Mouse (Mus musculus): ENCODE results near the gene Prss22. TPM values are rescaled to one million over a fixed set of nuclear protein-coding genes. Genes with fewer than 3 reads are reported as not detected.

Gene Prss22
- 1.1 and 1.4 TPM in 2 replicates for polyA plus RNA-seq (2015; fragmentation: Nextera tagmentation; extraction: Ambion mirVana)

DNA sequence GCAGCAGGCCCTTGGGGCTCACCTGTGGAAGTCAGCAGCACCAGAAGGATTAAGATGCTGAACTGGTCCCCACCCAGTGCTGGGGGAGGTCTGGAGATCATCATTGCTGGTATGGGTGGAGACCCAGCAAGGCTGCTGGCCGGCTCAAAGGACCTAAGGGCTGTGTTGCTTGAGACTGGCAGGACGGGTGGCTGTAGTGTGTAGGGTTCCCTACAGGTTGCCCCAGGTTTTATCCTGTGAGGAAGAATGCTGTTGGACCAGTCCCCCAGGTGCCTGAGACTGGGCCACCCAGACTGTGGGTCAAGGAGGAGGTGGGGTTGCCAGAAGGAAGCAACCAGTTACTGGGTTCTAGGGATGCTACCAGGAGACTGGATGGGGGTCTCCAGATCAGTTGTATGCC, at the start of gene Prss22:
Gene Prss22 (minus strand): TSS at position 200 of the 400 bp plus-strand sequence.
- Histone ChIP-seq H3K27ac (no peak within 1 kb of the TSS), H3K4me1 (peaks cover 13% of the 10 kb centered on the region), H3K36me3 (no peaks in the 10 kb centered on the region), H3K4me2 (no peak within 1 kb of the TSS), H3K9me3 (no peaks in the 10 kb centered on the region), H3K9ac (no peak within 1 kb of the TSS), H3K27me3 (no peaks in the 10 kb centered on the region), H3K4me3 (no peak within 1 kb of the TSS)
- ATAC-seq (ENCODE audit: insufficient number of reproducible peaks, low FRiP score, low TSS enrichment, low read depth) = no peak
- 37% methylated on average over 2 of the region's 2 CpGs for WGBS

DNA sequence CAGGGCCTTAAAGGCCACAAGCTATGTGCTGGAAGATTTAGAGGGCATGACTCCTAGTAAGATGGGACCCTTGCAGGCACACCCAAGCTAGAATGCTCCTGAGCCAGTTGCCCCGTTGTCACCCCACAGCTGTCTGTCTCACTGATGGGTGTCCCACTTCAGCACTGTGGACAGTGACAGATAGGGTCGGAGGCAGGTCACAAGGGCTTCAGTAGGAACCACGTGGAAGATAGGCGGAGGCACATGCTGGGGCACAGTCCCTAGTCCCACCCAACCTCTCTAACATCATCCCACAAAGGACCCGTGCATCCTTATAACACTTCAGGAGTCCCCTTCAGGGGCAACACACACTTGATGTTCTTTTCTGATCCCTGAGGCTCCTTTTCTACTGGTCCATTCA, 48.1 kb upstream of the Prss22 start:
- no peak for ATAC-seq (ENCODE audit: insufficient number of reproducible peaks, low FRiP score, low TSS enrichment, low read depth)
- Histone ChIP-seq H3K9me3 (no peaks in the 10 kb centered on the region), H3K36me3 (peaks cover 44% of the 10 kb centered on the region), H3K9ac (no peak overlapping the region), H3K4me1 (no peaks in the 10 kb centered on the region), H3K4me3 (no peak overlapping the region), H3K27me3 (no peaks in the 10 kb centered on the region), H3K4me2 (no peak overlapping the region), H3K27ac (no peak overlapping the region)
- 36% methylated on average over 5 of the region's 5 CpGs for WGBS

DNA sequence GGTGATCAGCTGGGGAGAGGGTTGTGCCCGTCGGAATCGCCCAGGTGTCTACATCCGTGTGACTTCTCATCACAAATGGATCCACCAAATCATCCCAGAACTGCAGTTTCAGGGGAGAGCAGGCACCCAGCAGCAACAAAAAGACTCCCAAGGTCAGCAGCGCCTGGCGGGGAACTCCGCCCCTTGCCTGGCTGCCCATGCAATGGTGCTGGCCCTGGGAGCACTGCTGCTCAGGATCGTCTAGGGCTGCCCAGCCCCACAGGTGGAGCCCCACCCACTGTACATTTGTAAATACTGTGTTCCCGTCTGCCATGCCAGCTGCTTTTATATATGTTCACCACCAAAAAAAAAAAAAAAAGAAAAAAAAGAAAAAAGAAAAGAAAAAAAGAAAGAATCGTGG, 47.7 kb upstream of the Prss22 start:
- no peaks in the 10 kb centered on the region for H3K27me3 ChIP-seq
- H3K9ac ChIP-seq = no peak overlapping the region
- H3K27ac ChIP-seq = no peak overlapping the region
- no peaks in the 10 kb centered on the region for H3K4me1 ChIP-seq
- H3K36me3 ChIP-seq = peaks cover 40% of the 10 kb centered on the region
- WGBS = 74% methylated on average over 10 of the region's 10 CpGs
- ATAC-seq (ENCODE audit: insufficient number of reproducible peaks, low FRiP score, low TSS enrichment, low read depth) = no peak
- no peaks in the 10 kb centered on the region for H3K9me3 ChIP-seq
- H3K4me3 ChIP-seq = no peak overlapping the region
- no peak overlapping the region for H3K4me2 ChIP-seq

DNA sequence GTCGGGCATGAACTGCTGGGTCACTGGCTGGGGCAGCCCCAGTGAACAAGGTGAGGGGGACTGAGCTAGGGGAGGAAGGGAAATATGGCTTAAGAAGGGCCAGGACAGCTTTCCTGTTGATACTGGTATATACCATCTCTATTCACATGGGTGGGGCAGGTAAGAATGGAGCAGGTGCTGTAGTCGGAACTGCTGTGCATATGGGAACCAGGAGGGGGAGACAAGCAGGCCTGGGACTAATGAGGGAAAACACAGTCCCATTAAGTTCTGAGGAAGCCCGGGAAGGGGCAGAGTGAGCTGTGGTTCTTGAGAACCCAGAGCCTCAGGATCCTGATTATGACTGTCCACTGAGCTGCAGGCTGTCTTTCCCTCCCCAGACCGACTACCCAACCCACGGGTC, 46.6 kb upstream of the Prss22 start:
- no peak overlapping the region for H3K4me2 ChIP-seq
- H3K27ac ChIP-seq = no peak overlapping the region
- no peak overlapping the region for H3K9ac ChIP-seq
- H3K4me3 ChIP-seq = no peak overlapping the region
- no peaks in the 10 kb centered on the region for H3K27me3 ChIP-seq
- WGBS = 58% methylated on average over 5 of the region's 5 CpGs
- H3K36me3 ChIP-seq = peaks cover 33% of the 10 kb centered on the region
- no peak for ATAC-seq (ENCODE audit: insufficient number of reproducible peaks, low FRiP score, low TSS enrichment, low read depth)
- H3K4me1 ChIP-seq = no peaks in the 10 kb centered on the region
- H3K9me3 ChIP-seq = no peaks in the 10 kb centered on the region

DNA sequence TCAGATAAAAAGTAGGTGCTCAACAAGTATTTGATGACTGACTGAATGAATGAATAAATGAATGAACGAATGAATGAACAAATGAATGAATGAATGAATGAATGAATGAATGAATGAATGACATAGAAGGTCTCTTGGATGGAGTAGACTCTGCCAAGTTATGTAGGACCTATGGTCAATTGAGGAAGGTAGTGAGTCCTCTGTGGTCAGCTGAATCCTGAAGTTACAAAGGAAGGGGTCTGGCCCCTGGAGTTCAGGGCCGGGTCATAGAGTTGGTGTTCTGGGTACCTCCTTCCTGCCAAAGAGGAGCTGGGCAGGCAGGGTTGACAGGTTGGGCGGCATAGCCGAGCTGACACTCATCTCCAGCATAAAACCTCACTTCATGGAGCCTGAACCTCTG, 39.9 kb upstream of the Prss22 start, which contains the start of gene Prss27:
Gene Prss27 (plus strand): TSS at position 301 of the 400 bp plus-strand sequence.
- no peak within 1 kb of the TSS for H3K4me2 ChIP-seq
- no peaks in the 10 kb centered on the region for H3K4me1 ChIP-seq
- H3K9ac ChIP-seq = no peak within 1 kb of the TSS
- H3K9me3 ChIP-seq = no peaks in the 10 kb centered on the region
- H3K27ac ChIP-seq = no peak within 1 kb of the TSS
- H3K36me3 ChIP-seq = no peaks in the 10 kb centered on the region
- WGBS = 67% methylated on average over 4 of the region's 4 CpGs
- H3K27me3 ChIP-seq = no peaks in the 10 kb centered on the region
- no peak within 1 kb of the TSS for H3K4me3 ChIP-seq
- ATAC-seq (ENCODE audit: insufficient number of reproducible peaks, low FRiP score, low TSS enrichment, low read depth) = no peak

DNA sequence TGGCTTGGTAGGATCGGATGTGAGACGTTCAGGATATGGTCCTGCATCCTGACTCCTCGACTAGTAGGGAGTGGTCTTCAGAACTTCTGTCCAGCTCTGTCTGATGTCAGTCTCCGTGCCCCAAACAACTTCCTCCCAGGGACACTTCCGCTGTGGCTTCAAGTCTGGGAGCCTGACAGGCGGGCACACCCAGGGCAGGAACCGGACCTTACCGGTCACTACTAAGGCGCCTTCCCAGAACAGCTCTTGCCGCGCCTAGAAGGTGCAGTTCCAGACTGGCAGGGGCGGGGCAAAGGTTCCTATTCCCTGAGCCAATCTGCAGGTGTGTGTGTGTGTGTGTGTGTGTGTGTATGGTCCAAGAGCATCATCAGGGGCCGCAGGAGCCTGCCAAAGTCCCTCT, 39.5 kb upstream of the Prss22 start:
- Histone ChIP-seq H3K4me1 (no peaks in the 10 kb centered on the region), H3K4me3 (no peak overlapping the region)
- whole genome bisulfite sequencing = 72% methylated on average over 13 of the region's 13 CpGs

DNA sequence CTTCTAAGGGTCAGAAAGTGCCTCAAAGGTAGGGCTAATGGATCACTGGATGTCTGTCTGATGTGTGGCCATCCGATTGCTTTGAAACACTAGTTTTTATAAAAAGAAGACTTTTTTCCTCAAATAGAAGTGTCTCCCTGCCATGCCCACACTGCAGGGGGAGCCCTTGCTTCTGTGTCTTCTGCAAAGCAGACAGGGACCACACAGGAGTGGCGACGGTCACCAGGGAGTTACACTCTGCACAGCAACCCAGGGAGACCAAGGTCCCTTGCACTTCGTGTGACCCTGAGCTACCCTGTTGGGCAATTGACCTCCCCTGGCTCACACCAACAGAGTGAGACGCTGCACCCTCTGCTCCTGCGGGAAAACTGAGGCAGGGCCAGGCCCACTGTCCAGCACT, 39.1 kb upstream of the Prss22 start:
- no peak for ATAC-seq (ENCODE audit: insufficient number of reproducible peaks, low FRiP score, low TSS enrichment, low read depth)
- Histone ChIP-seq H3K4me3 (no peak overlapping the region), H3K36me3 (no peaks in the 10 kb centered on the region), H3K4me2 (no peak overlapping the region), H3K9ac (no peak overlapping the region), H3K27ac (no peak overlapping the region), H3K9me3 (no peaks in the 10 kb centered on the region), H3K27me3 (no peaks in the 10 kb centered on the region), H3K4me1 (no peaks in the 10 kb centered on the region)
- 66% methylated on average over 6 of the region's 6 CpGs for WGBS

More for the DNA sequence above, 39.5 kb upstream of the Prss22 start:
- H3K27ac ChIP-seq = no peak overlapping the region
- no peaks in the 10 kb centered on the region for H3K27me3 ChIP-seq
- no peak overlapping the region for H3K9ac ChIP-seq
- ATAC-seq (ENCODE audit: insufficient number of reproducible peaks, low FRiP score, low TSS enrichment, low read depth) = no peak
- H3K4me2 ChIP-seq = no peak overlapping the region
- no peaks in the 10 kb centered on the region for H3K9me3 ChIP-seq
- no peaks in the 10 kb centered on the region for H3K36me3 ChIP-seq

DNA sequence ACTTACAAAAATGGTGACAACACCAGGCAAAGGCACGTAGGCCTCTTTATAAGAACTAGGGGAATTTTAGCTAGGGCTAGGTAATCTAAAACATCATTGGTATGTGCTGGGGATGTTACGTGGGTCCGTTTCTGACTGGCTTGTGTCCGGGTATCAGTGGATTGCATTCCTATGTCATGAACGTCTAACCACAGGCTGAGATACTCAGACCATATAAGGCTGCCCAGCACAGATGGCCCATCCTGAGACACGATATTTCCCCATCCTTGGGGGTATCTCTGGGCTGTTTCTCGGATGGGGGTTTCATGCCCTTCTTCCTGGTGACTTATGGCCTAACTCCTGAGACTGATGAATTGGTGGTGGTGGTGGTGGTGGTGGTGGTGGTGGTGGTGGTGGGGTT, 37.2 kb upstream of the Prss22 start:
- H3K27ac ChIP-seq = no peak overlapping the region
- H3K4me2 ChIP-seq = no peak overlapping the region
- no peak for ATAC-seq (ENCODE audit: insufficient number of reproducible peaks, low FRiP score, low TSS enrichment, low read depth)
- no peak overlapping the region for H3K9ac ChIP-seq
- H3K4me3 ChIP-seq = no peak overlapping the region
- no peaks in the 10 kb centered on the region for H3K4me1 ChIP-seq
- 67% methylated on average over 7 of the region's 7 CpGs for WGBS
- no peaks in the 10 kb centered on the region for H3K9me3 ChIP-seq
- no peaks in the 10 kb centered on the region for H3K36me3 ChIP-seq
- no peaks in the 10 kb centered on the region for H3K27me3 ChIP-seq

DNA sequence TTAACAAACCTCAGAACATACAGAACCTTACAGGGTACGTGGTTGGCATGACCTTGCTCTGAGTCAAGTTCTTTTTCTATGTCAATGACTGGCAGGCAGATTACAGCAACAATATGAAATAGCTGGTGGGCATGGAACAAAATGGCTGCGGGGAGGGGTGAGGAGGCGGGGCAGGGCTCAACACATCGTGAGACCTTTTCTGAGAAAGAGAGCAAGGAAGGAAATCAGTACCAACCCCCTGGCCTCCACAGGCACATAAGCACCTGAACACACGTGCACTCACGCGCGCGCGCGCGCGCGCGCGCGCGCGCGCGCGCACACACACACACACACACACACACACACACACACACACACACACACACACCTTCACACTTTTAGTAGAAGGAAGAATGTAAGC, 32.7 kb upstream of the Prss22 start:
- no peak overlapping the region for H3K27ac ChIP-seq
- no peak overlapping the region for H3K4me2 ChIP-seq
- WGBS = 86% methylated on average over 19 of the region's 22 CpGs
- H3K36me3 ChIP-seq = no peaks in the 10 kb centered on the region
- H3K27me3 ChIP-seq = no peaks in the 10 kb centered on the region
- H3K9me3 ChIP-seq = no peaks in the 10 kb centered on the region
- H3K9ac ChIP-seq = no peak overlapping the region
- H3K4me3 ChIP-seq = no peak overlapping the region
- ATAC-seq (ENCODE audit: insufficient number of reproducible peaks, low FRiP score, low TSS enrichment, low read depth) = no peak
- H3K4me1 ChIP-seq = no peaks in the 10 kb centered on the region

DNA sequence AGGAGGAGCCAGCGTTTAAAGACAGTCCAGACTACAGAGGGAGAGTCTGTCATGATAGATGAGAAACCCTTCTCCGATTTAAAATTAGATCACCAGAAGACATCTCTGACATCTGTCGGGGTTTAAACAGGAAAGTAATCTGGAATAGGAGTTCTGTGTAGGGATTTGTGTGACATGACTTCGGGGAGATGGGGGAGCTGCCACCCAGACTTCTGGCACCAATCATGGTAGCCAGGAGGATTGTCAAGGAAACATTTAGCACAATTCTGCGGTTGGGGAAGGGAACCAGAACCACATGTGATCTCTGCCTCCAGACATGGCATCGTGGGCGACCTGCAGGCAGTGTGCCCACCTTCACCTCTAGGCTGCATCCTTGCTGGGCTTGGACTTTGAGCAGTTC, 31.6 kb upstream of the Prss22 start:
- Histone ChIP-seq H3K27ac (no peak overlapping the region), H3K9me3 (no peaks in the 10 kb centered on the region), H3K9ac (no peak overlapping the region), H3K4me2 (no peak overlapping the region), H3K4me3 (no peak overlapping the region), H3K4me1 (no peaks in the 10 kb centered on the region), H3K27me3 (no peaks in the 10 kb centered on the region), H3K36me3 (no peaks in the 10 kb centered on the region)
- no peak for ATAC-seq (ENCODE audit: insufficient number of reproducible peaks, low FRiP score, low TSS enrichment, low read depth)
- 71% methylated on average over 7 of the region's 7 CpGs for WGBS

DNA sequence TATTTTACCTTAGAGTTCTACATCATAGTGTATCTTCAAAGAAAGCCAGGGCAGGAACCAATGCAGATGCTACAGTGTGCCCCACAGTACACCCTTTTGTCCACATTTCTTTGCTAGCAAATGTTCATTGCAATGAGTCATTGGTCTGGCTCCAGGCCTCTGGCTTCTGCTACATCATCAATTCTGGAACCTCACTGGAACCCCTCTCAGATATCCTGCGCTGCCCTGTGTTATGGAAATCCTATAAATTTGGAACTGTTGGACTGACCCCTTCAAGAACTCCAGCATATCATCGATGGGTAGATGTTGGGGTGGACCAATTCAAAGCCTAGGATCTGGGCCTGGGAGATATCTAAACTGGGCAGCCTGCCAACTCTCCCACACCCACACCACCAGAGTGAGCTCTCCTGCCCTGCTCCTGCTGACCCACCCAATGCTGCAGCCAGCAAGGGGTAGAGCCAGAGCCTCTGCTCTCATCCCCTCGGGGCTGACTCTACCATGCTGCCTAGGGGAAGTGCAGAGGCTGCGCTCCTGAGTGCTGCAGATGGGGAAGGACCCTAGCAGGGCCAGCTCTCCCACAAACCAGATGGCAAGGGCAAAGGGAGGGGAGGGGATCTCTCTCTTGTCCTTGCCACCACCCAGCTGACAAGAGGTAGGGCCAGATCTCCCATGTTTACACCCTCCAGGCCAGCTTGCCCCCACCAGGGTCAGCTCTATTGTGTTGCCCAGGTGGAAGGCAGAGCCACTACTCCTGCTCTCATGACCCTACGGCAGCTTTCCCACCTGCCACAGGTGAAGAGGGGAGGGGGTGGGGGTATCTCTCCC, 23.7 kb upstream of the Prss22 start:
- 61% methylated on average over 5 of the region's 5 CpGs for WGBS
- H3K9ac ChIP-seq = no peak overlapping the region

DNA sequence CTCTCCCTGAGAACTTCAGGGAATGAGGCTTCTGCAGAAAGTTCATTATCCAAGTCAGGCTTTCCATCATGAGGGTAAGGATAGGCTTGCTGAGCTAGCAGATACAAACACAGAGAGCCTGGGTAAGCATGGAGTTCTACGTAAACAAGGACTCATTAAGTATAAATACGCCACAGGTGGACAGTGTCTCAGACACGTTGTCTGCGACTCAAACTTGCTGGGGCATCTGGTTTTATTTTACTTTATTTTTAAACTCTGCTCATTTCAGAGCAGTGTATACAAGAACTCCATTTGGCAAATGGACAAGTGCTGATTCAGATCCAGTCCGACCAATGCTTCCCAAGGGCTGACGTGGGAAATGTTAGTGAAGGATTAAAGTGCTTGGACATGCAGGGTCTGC, 22.8 kb upstream of the Prss22 start:
- Histone ChIP-seq H3K4me1 (peaks cover 7% of the 10 kb centered on the region), H3K9ac (no peak overlapping the region), H3K36me3 (no peaks in the 10 kb centered on the region), H3K4me3 (no peak overlapping the region), H3K27me3 (no peaks in the 10 kb centered on the region), H3K4me2 (no peak overlapping the region), H3K9me3 (no peaks in the 10 kb centered on the region), H3K27ac (0 out of 2 replicates have a peak overlapping the region, but pooled peaks have one; percentile 33)
- ATAC-seq (ENCODE audit: insufficient number of reproducible peaks, low FRiP score, low TSS enrichment, low read depth) = no peak
- WGBS = 35% methylated on average over 6 of the region's 6 CpGs

More for the DNA sequence above, 23.7 kb upstream of the Prss22 start:
- Histone ChIP-seq H3K4me2 (no peak overlapping the region), H3K9me3 (no peaks in the 10 kb centered on the region), H3K27me3 (no peaks in the 10 kb centered on the region), H3K36me3 (no peaks in the 10 kb centered on the region), H3K27ac (0 out of 2 replicates have a peak overlapping the region, but pooled peaks have one; percentile 33), H3K4me1 (peaks cover 7% of the 10 kb centered on the region), H3K4me3 (no peak overlapping the region)
- peak; percentile 61; the same call in 1 of the 2 replicates for ATAC-seq (ENCODE audit: insufficient number of reproducible peaks, low FRiP score, low TSS enrichment, low read depth)

Data from limb, embryonic 15.5 days (tissue).